Mouse (Mus musculus) embryonic facial prominence, embryonic 13.5 days (tissue): ENCODE measurements around the gene Bcorl1. TPM values are rescaled to one million over a fixed set of nuclear protein-coding genes. Genes with fewer than 3 reads are reported as not detected.
A peak's percentile ranks its signal among the peaks of the same experiment; 100 is the strongest.

Source experiments
- ATAC-seq: fragments of 200-750 bp; cut with Nextera tagmentation; 2 replicates; pipeline ENCODE4 v1.8.0; 2017; ENCODE audit warnings: low read depth; ENCODE audit not compliant: insufficient number of reproducible peaks, insufficient read depth, low FRiP score, low TSS enrichment
- H3K27ac ChIP-seq: fragments of 300-500 bp; sonication (generic); 2 replicates; pipeline ENCODE4 v1.5.1; 2015; ENCODE audit warnings: moderate library complexity, mild to moderate bottlenecking, inconsistent platforms
- H3K27me3 ChIP-seq: fragments of 300-500 bp; sonication (generic); 2 replicates; pipeline ENCODE4 v1.6.1; 2015; ENCODE audit warnings: mild to moderate bottlenecking, inconsistent platforms
- H3K36me3 ChIP-seq: fragments of 300-500 bp; sonication (generic); 2 replicates; pipeline ENCODE4 v1.6.1; 2015; ENCODE audit warnings: mild to moderate bottlenecking, inconsistent platforms
- H3K4me1 ChIP-seq: fragments of 300-500 bp; sonication (generic); 2 replicates; pipeline ENCODE4 v1.6.1; 2015; ENCODE audit warnings: inconsistent platforms
- H3K4me2 ChIP-seq: fragments of 300-500 bp; sonication (generic); 2 replicates; pipeline ENCODE4 v1.6.1; 2015; ENCODE audit warnings: moderate library complexity, mild to moderate bottlenecking, inconsistent platforms
- H3K4me3 ChIP-seq: fragments of 300-500 bp; sonication (generic); 2 replicates; pipeline ENCODE4 v1.5.1; 2015; ENCODE audit warnings: mild to moderate bottlenecking, inconsistent platforms
- H3K9ac ChIP-seq: fragments of 300-500 bp; sonication (generic); 2 replicates; pipeline ENCODE4 v1.6.1; 2015; ENCODE audit warnings: mild to moderate bottlenecking, inconsistent platforms
- H3K9me3 ChIP-seq: fragments of 300-500 bp; sonication (generic); 2 replicates; pipeline ENCODE4 v1.6.1; 2016; ENCODE audit warnings: inconsistent platforms
- WGBS: fragments of 180-500 bp; shearing (Covaris S2); methylation state at CpG from one replicate; pipeline ENCODE4 v1.1.7; 2015; ENCODE audit warnings: mixed read lengths; 5-methylcytosine and 5-hydroxymethylcytosine counted together
- polyA plus RNA-seq: library from polyadenylated mRNA; unstranded; fragments of >200 nt; fragmentation: Nextera tagmentation; extraction: Ambion mirVana; gene quantifications from 2 replicates; pipeline ENCODE4 v1.2.1, GENCODE M21; 2015

The Bcorl1 gene
- polyA plus RNA-seq, 1 experiment from 2014 or later: 6.2 TPM

DNA sequence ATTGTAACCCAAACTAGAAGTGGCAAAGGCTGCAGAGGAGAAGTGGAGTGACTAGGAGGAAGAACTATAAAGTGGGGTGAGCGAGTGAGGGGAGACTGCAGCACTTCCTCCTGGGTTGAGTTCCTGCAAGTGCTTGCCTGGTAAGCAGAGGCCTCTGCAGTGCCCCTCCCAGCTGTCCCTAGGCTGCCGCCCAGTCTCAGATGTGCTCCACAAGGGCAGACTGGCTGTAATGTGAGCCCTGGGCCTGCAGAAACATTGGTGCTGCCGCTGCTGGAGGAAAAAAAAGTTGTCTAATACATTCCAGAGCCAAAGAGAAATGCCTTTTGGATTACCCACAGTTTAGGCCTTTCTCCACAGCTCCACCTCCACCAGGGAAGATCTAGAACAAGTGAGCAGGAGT lies 64.0 kb downstream of the Bcorl1 start:
- ATAC-seq: no peak
- Histone ChIP-seq H3K27ac (peak overlapping the region; percentile 68), H3K36me3 (peaks cover 44% of the 10 kb centered on the region), H3K9me3 (no peaks in the 10 kb centered on the region), H3K9ac (no peak overlapping the region), H3K4me3 (no peak overlapping the region), H3K4me1 (peaks cover 9% of the 10 kb centered on the region), H3K4me2 (no peak overlapping the region), H3K27me3 (no peaks in the 10 kb centered on the region)
- WGBS: 27% methylated on average over 3 of the region's 3 CpGs

DNA sequence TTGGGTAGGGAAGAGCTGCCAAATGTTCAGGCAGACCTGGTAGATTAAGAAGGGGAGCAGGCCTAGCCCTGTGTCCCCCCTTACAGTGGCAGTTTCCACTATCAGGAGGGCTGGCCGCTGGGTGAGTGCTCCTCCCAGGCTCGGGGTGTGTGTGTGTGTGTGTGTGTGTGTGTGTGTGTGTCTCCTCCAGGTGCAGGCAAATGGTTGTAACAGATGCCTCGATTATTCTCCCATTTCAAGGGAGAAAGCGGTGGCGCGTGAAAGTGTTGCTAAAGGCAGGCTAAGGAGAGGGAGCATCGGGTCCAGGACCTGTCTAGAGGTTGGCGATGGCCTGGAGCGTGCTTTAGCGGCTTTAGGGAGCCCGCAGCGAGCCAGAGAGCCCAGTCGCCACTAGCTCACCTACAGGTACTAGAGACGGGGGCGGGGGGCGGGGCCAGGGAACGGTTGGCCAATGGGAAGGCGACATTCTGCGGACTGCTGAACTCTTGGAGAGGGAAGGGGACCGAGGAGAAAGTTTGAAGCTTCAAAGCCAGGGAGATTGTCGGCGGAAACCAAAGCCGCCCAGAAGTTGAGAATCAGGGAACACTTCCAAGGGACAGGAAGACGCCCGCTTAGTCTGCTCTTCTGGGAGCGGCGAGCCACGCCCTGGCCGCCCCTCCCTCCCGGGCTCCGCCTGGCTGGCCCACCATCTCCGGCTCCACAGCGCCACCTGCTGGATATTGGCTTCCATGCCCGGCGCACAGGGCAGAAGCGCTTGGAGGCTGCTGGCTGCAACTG lies 68.6 kb downstream of the Bcorl1 start:
- ATAC-seq: peak; percentile 78
- H3K27me3 ChIP-seq: no peaks in the 10 kb centered on the region
- peaks cover 7% of the 10 kb centered on the region; the same call in 1 of the 2 replicates for H3K36me3 ChIP-seq
- 13% methylated on average over 36 of the region's 36 CpGs for WGBS
- peak overlapping the region; percentile 44 for H3K4me3 ChIP-seq
- no peaks in the 10 kb centered on the region for H3K9me3 ChIP-seq
- no peak overlapping the region for H3K27ac ChIP-seq
- H3K9ac ChIP-seq: 0 out of 2 replicates have a peak overlapping the region, but pooled peaks have one; percentile 51
- H3K4me2 ChIP-seq: peak overlapping the region; percentile 60
- H3K4me1 ChIP-seq: peaks cover 8% of the 10 kb centered on the region

DNA sequence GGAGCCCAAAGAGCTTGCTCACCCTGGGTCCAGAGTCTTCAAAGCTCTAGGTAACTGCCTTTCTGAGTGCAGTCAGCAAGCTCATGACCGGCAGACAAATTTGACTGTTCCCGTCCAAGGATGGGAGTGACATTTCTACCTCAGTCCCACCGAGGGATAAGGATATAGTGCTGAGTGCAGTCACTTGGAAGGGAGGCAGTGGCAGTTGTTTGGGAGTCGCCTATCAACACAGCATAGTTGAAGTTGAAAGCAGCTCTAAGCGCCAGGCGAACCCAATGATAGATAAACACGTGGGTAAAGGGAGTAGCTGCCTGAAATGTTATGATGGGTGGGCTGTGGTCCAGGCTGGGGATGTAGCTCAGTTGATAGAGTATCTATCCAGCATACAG lies 69.2 kb downstream of the Bcorl1 start:
- 27% methylated on average over 7 of the region's 7 CpGs for WGBS
- Histone ChIP-seq H3K4me1 (peaks cover 2% of the 10 kb centered on the region), H3K9me3 (no peaks in the 10 kb centered on the region), H3K9ac (no peak overlapping the region), H3K27me3 (no peaks in the 10 kb centered on the region), H3K27ac (no peak overlapping the region), H3K36me3 (peaks cover 7% of the 10 kb centered on the region; the same call in 1 of the 2 replicates), H3K4me3 (peak overlapping the region; percentile 44), H3K4me2 (peak overlapping the region; percentile 60)
- ATAC-seq: no peak

DNA sequence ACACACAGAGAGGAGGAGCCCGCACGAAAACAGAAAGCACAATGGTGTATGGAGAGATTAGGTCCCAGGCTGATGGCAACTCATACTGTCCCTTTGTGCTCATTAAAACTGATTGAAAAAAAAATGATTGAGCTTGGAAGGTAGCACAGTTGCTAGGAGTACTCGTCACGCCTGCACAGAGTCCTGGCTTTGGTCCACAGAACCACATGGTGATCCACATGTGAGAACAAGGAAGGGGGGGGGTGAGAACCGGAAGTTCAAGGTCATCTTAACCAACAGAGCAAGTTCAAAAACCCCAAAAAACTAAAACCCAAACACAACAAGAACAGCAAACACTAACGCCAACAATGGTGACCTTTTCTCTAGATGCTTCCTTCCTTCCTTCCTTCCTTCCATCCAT lies 71.5 kb downstream of the Bcorl1 start:
- H3K36me3 ChIP-seq: peaks cover 6% of the 10 kb centered on the region
- no peaks in the 10 kb centered on the region for H3K27me3 ChIP-seq
- no peaks in the 10 kb centered on the region for H3K9me3 ChIP-seq
- no peak overlapping the region for H3K27ac ChIP-seq
- no peaks in the 10 kb centered on the region for H3K4me1 ChIP-seq
- no peak overlapping the region for H3K9ac ChIP-seq
- no peak overlapping the region for H3K4me2 ChIP-seq
- no peak for ATAC-seq
- WGBS: 80% methylated on average over 6 of the region's 6 CpGs
- no peak overlapping the region for H3K4me3 ChIP-seq

DNA sequence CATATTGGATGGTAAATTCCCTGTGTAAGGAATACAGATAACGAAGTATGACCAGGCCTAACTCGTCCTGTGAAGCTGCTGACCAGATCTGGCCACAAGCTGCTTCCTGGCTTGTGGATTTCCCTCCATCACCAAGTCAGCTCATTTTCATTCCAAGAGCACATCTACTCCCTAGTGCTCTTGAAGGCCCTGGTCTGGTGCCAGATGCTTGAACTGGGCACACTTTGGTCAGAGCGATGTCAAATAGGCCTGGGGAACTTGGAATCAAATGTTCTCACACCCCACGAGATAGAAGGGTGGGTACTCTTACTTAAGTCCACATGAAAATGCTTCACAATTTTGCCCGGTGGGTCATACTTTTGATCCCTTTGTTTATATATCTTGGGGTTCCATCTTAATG lies 73.1 kb downstream of the Bcorl1 start:
- Histone ChIP-seq H3K36me3 (peaks cover 6% of the 10 kb centered on the region), H3K9me3 (no peaks in the 10 kb centered on the region), H3K9ac (no peak overlapping the region), H3K4me1 (no peaks in the 10 kb centered on the region), H3K4me2 (no peak overlapping the region), H3K27ac (no peak overlapping the region), H3K27me3 (no peaks in the 10 kb centered on the region), H3K4me3 (no peak overlapping the region)
- no peak for ATAC-seq
- WGBS: 79% methylated on average over 5 of the region's 5 CpGs

DNA sequence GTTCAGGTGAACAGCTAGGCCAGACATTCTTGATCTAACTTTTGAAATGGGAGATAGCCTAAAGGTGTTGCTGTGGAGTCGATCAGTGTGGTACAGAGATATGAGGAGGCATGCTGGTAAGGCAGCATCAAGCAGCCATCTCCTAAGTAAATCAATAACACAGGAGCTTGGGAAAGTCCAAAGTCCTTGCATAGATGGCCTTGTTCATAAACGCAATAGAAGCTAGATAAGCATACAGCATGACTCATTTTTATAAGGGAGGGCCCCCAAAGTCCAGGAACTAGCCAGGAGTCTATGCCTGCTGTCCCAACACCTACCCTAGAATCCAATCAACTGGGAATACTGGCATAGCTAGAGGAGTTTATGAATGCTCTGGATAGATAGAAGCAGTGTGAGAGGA lies 77.3 kb downstream of the Bcorl1 start:
- 70% methylated on average over 2 of the region's 2 CpGs for WGBS
- H3K9me3 ChIP-seq: no peaks in the 10 kb centered on the region
- H3K27ac ChIP-seq: no peak overlapping the region
- H3K4me3 ChIP-seq: no peak overlapping the region
- H3K27me3 ChIP-seq: no peaks in the 10 kb centered on the region
- H3K9ac ChIP-seq: no peak overlapping the region
- H3K4me1 ChIP-seq: no peaks in the 10 kb centered on the region
- no peak overlapping the region for H3K4me2 ChIP-seq
- no peak for ATAC-seq
- H3K36me3 ChIP-seq: peaks cover 6% of the 10 kb centered on the region

DNA sequence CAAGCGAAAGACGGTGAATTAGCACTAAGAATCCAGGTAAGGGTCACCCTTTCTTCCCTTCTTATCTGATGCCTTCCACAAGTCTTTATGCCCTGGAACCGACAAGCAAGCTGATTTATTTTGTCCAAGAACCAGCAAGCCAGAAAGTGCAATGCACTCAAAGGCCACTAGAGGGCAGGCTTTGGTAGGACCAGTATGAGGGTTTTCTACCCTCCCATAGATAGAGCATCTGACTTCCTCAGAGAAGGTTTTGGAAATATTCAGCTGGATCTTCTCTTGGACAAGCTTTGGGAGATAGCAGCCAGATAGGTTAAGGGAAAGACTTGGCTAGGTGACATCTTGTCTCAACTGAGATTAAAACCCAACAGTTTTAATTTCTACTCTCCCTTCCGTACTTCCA lies 81.8 kb downstream of the Bcorl1 start:
- ATAC-seq: no peak
- Histone ChIP-seq H3K27ac (no peak overlapping the region), H3K27me3 (no peaks in the 10 kb centered on the region), H3K9ac (no peak overlapping the region), H3K4me2 (no peak overlapping the region), H3K36me3 (no peaks in the 10 kb centered on the region), H3K4me1 (peaks cover 4% of the 10 kb centered on the region; the same call in 1 of the 2 replicates), H3K4me3 (no peak overlapping the region), H3K9me3 (no peaks in the 10 kb centered on the region)
- 39% methylated on average over 4 of the region's 4 CpGs for WGBS

DNA sequence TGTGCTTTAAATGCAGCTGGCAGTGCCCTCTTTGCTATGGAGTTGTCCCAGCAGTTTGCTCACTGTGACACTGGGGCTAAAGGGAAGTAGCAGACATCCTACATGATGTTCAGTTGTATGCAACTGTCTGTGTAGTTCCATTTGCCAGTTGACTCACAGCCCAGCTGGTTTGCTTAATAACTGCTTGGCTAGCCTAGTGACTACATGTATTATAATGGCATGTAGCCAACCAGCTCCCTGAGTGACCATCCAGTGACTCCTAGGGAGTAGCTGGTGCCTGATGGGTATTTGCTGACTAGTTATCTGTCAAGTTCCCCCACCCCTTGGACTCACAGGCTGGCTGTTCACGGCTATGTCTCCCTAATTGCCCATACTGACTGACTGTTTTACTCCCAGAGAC lies 82.5 kb downstream of the Bcorl1 start:
- 68% methylated on average over 1 of the region's 1 CpGs for WGBS
- H3K4me1 ChIP-seq: peaks cover 4% of the 10 kb centered on the region; the same call in 1 of the 2 replicates
- H3K36me3 ChIP-seq: no peaks in the 10 kb centered on the region
- H3K27ac ChIP-seq: no peak overlapping the region
- H3K4me3 ChIP-seq: no peak overlapping the region
- no peaks in the 10 kb centered on the region for H3K9me3 ChIP-seq
- H3K9ac ChIP-seq: no peak overlapping the region
- no peaks in the 10 kb centered on the region for H3K27me3 ChIP-seq
- no peak for ATAC-seq
- no peak overlapping the region for H3K4me2 ChIP-seq

DNA sequence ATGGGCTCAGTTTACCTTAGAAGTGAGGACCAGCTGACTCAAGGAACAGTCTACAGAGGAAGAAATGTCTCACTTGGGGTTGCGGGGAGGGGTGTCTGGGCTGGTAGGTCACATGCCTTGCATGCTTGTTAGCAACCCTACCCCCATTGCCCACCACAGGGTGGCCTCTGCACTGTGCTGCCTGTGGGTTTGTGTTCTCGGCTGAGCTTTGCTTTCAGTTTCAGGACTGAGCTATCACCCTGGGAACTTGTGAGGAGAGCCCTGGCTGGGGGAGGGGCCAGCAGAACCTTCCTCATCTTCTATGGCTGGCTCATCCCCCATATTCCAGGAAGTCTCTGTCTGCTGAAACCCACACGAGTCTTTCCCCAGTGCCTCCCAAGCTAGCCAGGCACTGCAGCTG lies 83.4 kb downstream of the Bcorl1 start:
- no peak overlapping the region for H3K9ac ChIP-seq
- 0 out of 2 replicates have a peak overlapping the region, but pooled peaks have one; percentile 7 for H3K4me2 ChIP-seq
- no peaks in the 10 kb centered on the region for H3K27me3 ChIP-seq
- peaks cover 4% of the 10 kb centered on the region; the same call in 1 of the 2 replicates for H3K4me1 ChIP-seq
- H3K36me3 ChIP-seq: no peaks in the 10 kb centered on the region
- WGBS: 46% methylated on average over 3 of the region's 3 CpGs
- no peaks in the 10 kb centered on the region for H3K9me3 ChIP-seq
- no peak overlapping the region for H3K27ac ChIP-seq
- H3K4me3 ChIP-seq: no peak overlapping the region
- no peak for ATAC-seq

DNA sequence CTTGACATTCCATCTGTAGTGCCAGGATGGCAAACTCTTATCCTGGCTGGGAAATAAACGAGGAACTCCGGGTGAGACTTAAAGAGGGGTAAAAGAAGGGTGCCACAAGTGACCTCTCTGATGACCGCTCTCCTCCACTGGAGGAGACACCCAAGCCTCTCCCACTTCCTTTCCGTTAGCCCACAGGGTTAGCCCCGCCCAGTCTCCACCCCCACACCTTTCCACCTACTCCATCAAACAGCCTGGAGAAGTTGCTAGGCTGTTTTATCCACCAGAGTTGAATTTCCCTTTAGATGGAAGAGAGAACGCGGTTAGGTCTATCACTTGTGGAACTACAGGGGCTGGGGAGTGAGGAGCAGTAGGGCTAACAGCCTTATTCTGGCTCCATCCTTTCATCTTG lies 84.1 kb downstream of the Bcorl1 start:
- peaks cover 4% of the 10 kb centered on the region; the same call in 1 of the 2 replicates for H3K4me1 ChIP-seq
- WGBS: 61% methylated on average over 7 of the region's 7 CpGs
- no peaks in the 10 kb centered on the region for H3K9me3 ChIP-seq
- H3K27me3 ChIP-seq: no peaks in the 10 kb centered on the region
- no peak overlapping the region for H3K4me2 ChIP-seq
- no peak for ATAC-seq
- H3K27ac ChIP-seq: no peak overlapping the region
- no peak overlapping the region for H3K4me3 ChIP-seq
- no peaks in the 10 kb centered on the region for H3K36me3 ChIP-seq
- no peak overlapping the region for H3K9ac ChIP-seq

DNA sequence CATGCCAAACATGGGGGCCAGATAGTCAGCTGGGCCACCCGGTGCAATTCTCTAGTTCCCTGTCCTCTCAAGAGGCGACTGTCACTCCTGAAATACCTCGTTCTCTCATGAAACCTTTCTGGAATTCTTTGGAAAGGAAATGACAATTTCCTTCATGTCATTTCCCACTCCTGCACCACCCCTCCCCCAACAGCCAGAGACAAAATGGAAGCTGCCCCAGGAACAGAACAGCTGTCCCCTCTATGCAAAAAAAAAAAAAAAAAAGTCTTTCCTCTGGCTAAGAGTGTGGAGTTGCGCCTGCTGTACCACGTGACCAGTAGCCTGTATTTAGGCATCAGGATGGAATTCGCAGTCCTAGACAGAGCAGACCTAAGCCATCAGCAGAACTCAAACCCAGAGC lies 87.1 kb downstream of the Bcorl1 start:
- Histone ChIP-seq H3K36me3 (no peaks in the 10 kb centered on the region), H3K4me2 (no peak overlapping the region), H3K4me3 (no peak overlapping the region), H3K27me3 (no peaks in the 10 kb centered on the region), H3K9ac (no peak overlapping the region), H3K4me1 (peaks cover 4% of the 10 kb centered on the region; the same call in 1 of the 2 replicates), H3K27ac (no peak overlapping the region), H3K9me3 (no peaks in the 10 kb centered on the region)
- WGBS: 70% methylated on average over 6 of the region's 6 CpGs
- ATAC-seq: no peak

DNA sequence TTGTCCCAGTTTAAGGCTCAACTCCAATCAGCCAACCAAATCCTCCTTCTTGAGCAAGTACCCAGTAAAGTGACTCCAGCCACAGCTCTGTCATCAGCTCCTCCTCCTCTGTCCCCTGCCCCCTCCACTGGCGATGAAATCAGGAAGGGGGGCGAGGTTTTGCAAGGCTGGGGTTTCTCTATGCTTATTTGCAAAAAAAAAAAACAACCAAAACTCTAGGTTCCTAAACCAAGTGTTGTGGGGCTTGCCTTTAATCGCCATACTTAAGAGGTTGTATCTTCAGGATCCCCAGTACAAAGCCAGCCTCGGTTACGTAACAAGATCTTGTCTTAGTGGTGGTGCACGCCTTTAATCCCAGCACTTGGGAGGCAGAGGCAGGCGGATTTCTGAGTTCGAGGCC lies 87.5 kb downstream of the Bcorl1 start:
- Histone ChIP-seq H3K27ac (no peak overlapping the region), H3K36me3 (no peaks in the 10 kb centered on the region), H3K4me2 (no peak overlapping the region), H3K9ac (no peak overlapping the region), H3K4me1 (peaks cover 4% of the 10 kb centered on the region; the same call in 1 of the 2 replicates), H3K4me3 (no peak overlapping the region), H3K9me3 (no peaks in the 10 kb centered on the region), H3K27me3 (no peaks in the 10 kb centered on the region)
- ATAC-seq: no peak
- WGBS: 79% methylated on average over 8 of the region's 8 CpGs
